Mouse (Mus musculus) olfactory bulb, adult 2 months (tissue): ENCODE data around the gene Nudt16l1.

Source experiments
- CTCF ChIP-seq: fragments of 200-500 bp; IDR thresholded peaks from 2 replicates; pipeline ENCODE4 v1.5.1; 2012; ENCODE audit warnings: low read depth, mild to moderate bottlenecking, low read length, moderate library complexity; ENCODE audit not compliant: insufficient read depth
- POLR2A ChIP-seq: fragments of 200-500 bp; IDR thresholded peaks from 2 replicates; pipeline ENCODE4 v1.6.1; 2012; ENCODE audit warnings: mild to moderate bottlenecking, low read depth, low read length, moderate library complexity; ENCODE audit not compliant: insufficient read depth

GRCm38 (mm10) chr16:4956609-4957008 lies 18.0 kb downstream of the Nudt16l1 start:
- no peak for TF ChIP-seq POLR2A
- no peak for TF ChIP-seq CTCF
